Mouse (Mus musculus) limb, embryonic 11.5 days (tissue): ENCODE results near the gene Zfp606. TPM values are rescaled to one million over a fixed set of nuclear protein-coding genes. Genes with fewer than 3 reads are reported as not detected.

Source experiments
- polyA plus RNA-seq: library from polyadenylated mRNA; unstranded; fragments of >200 nt; fragmentation: Nextera tagmentation; extraction: Ambion mirVana; gene quantifications from 2 replicates; pipeline ENCODE4 v1.2.1, GENCODE M21; 2014

Zfp606 gene
- polyA plus RNA-seq, 1 experiment from 2014 or later, result 39.8 TPM

Other genes starting within 250 kb of the Zfp606 start
- not detected in 2 replicates for gene Vmn1r81, start 210.0 kb upstream of the Zfp606 start, polyA plus RNA-seq
- gene Vmn1r82, start 177.9 kb upstream of the Zfp606 start, polyA plus RNA-seq, result not detected in 2 replicates
- 0.09 TPM in 1 of 2 replicates, not detected in the other for gene Vmn1r83, start 148.8 kb upstream of the Zfp606 start, polyA plus RNA-seq
- not detected in 2 replicates for gene Vmn1r84, start 109.0 kb upstream of the Zfp606 start, polyA plus RNA-seq
- gene Zfp551, start 55.5 kb upstream of the Zfp606 start, polyA plus RNA-seq, result 4.6 and 5.3 TPM in 2 replicates
- not detected in 2 replicates for gene 2900092C05Rik, start 34.2 kb downstream of the Zfp606 start, polyA plus RNA-seq
- gene Vmn2r53, start 130.5 kb downstream of the Zfp606 start, polyA plus RNA-seq, result under 0.01 and 0.01 TPM in 2 replicates
- not detected in 2 replicates for gene Vmn2r54, start 162.0 kb downstream of the Zfp606 start, polyA plus RNA-seq
- gene Vmn2r55, start 206.7 kb downstream of the Zfp606 start, polyA plus RNA-seq, result not detected in 2 replicates